Mouse (Mus musculus): ENCODE data around the gene Cemip.

DNA sequence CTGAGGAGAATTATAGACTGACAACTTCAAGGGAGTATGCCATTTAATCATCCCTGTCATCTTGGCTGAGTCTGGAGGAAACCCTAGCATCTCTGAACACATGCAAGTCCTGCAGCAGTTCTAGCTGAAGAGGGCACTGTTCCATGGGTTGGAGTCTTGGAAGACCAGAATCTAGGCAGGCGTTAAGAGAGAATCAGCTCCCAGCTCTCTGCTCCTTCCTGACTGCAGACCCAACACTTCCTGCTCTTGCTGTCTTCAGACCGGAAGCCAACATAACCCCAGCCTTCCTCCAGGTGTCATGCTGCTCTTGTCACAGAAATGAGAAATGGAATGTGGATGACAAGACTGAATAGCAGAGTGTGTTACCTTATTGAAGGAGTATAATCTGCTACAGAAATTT lies 29.1 kb upstream of the Cemip start:
- TF ChIP-seq CTCF (IDR thresholded peaks at IDR 0.05; ENCODE audit: low read depth, low read length) (no peak), POLR2A (IDR thresholded peaks at IDR 0.05; ENCODE audit: borderline replicate concordance, low read depth, low read length) (no peak)
